Mouse (Mus musculus) kidney, adult 2 months (tissue): Measurements from ENCODE around the gene Kazald1.

Experiments
- CTCF ChIP-seq: fragments of 200-500 bp; conservative IDR thresholded peaks from 2 replicates; pipeline ENCODE4 v1.5.1; 2011; ENCODE audit warnings: low read depth, mild to moderate bottlenecking, control low read depth, low read length, moderate library complexity, mixed read lengths; ENCODE audit not compliant: insufficient read depth, insufficient read length
- POLR2A ChIP-seq: fragments of 200-500 bp; IDR thresholded peaks from one replicate; pipeline ENCODE4 v1.6.1; 2011; ENCODE audit warnings: low read depth, low read length, control low read depth

GRCm38 (mm10) chr19:45074580-45075322 is at the start of gene Kazald1:
- TF ChIP-seq CTCF (no peak), POLR2A (peak; percentile 92)
